Mouse (Mus musculus): ENCODE results near the gene Hacd3. TPM values are rescaled to one million over a fixed set of nuclear protein-coding genes. Genes with fewer than 3 reads are reported as not detected.
A peak's percentile ranks its signal among the peaks of the same experiment; 100 is the strongest.

The Hacd3 gene
- 66.5 and 80.3 TPM in 2 replicates for polyA plus RNA-seq (2014; fragmentation: Nextera tagmentation; extraction: Ambion mirVana)

- Histone ChIP-seq H3K36me3 (ENCODE audit: control insufficient read depth, insufficient read depth, low read length) (no peaks in the 10 kb centered on the region), H3K9me3 (ENCODE audit: control insufficient read depth, low read length) (no peaks in the 10 kb centered on the region), H3K27ac (ENCODE audit: low read depth) (peak within 1 kb of the TSS; percentile 84), H3K4me2 (ENCODE audit: low read length) (peak within 1 kb of the TSS; percentile 64), H3K4me3 (ENCODE audit: low read depth, low read length) (peak within 1 kb of the TSS; percentile 99), H3K27me3 (replicated peaks; ENCODE audit: control insufficient read depth, insufficient read depth, low read length) (no peaks in the 10 kb centered on the region), H3K4me1 (replicated peaks; ENCODE audit: control insufficient read depth, insufficient read depth, low read length) (peaks cover 32% of the 10 kb centered on the region), H3K9ac (ENCODE audit: low read length) (peak within 1 kb of the TSS; percentile 89)
- ATAC-seq (replicated peaks; ENCODE audit: low FRiP score, low TSS enrichment, low read depth) (peak; percentile 92), DNase-seq (ENCODE audit: low spot score) (peak; percentile 94)
- WGBS = under 1% methylated on average over 80 of the region's 81 CpGs
Measured at GRCm38 (mm10) chr9:65020991-65021886, at the start of gene Hacd3. Gene Hacd3 (minus strand): TSS chr9:65021693.

- H3K36me3 ChIP-seq (ENCODE audit: control insufficient read depth, insufficient read depth, low read length) = peaks cover 84% of the 10 kb centered on the region
Measured at GRCm38 (mm10) chr9:65070587-65070986, 49.1 kb upstream of the Hacd3 start.

GRCm38 (mm10) chr9:65064251-65064650 lies 42.8 kb upstream of the Hacd3 start:
- H3K4me2 ChIP-seq (ENCODE audit: low read length) = no peak overlapping the region
- H3K36me3 ChIP-seq (ENCODE audit: control insufficient read depth, insufficient read depth, low read length) = peaks cover 87% of the 10 kb centered on the region
- H3K9ac ChIP-seq (ENCODE audit: low read length) = no peak overlapping the region
- ATAC-seq (replicated peaks; ENCODE audit: low FRiP score, low TSS enrichment, low read depth) (no peak), DNase-seq (ENCODE audit: low spot score) (no peak)
- H3K27ac ChIP-seq (ENCODE audit: low read depth) = no peak overlapping the region
- H3K4me3 ChIP-seq (ENCODE audit: low read depth, low read length) = no peak overlapping the region
- 88% methylated on average over 7 of the region's 7 CpGs for WGBS
- no peaks in the 10 kb centered on the region for H3K27me3 ChIP-seq (replicated peaks; ENCODE audit: control insufficient read depth, insufficient read depth, low read length)
- no peaks in the 10 kb centered on the region for H3K9me3 ChIP-seq (ENCODE audit: control insufficient read depth, low read length)
- no peaks in the 10 kb centered on the region for H3K4me1 ChIP-seq (replicated peaks; ENCODE audit: control insufficient read depth, insufficient read depth, low read length)

More at GRCm38 (mm10) chr9:65070587-65070986, 49.1 kb upstream of the Hacd3 start:
- 87% methylated on average over 3 of the region's 3 CpGs for WGBS
- no peak overlapping the region for H3K9ac ChIP-seq (ENCODE audit: low read length)
- H3K27me3 ChIP-seq (replicated peaks; ENCODE audit: control insufficient read depth, insufficient read depth, low read length) = no peaks in the 10 kb centered on the region
- H3K4me1 ChIP-seq (replicated peaks; ENCODE audit: control insufficient read depth, insufficient read depth, low read length) = no peaks in the 10 kb centered on the region
- no peak overlapping the region for H3K4me3 ChIP-seq (ENCODE audit: low read depth, low read length)
- DNase-seq (ENCODE audit: low spot score) (no peak), ATAC-seq (replicated peaks; ENCODE audit: low FRiP score, low TSS enrichment, low read depth) (no peak)
- H3K4me2 ChIP-seq (ENCODE audit: low read length) = no peak overlapping the region
- H3K27ac ChIP-seq (ENCODE audit: low read depth) = no peak overlapping the region
- no peaks in the 10 kb centered on the region for H3K9me3 ChIP-seq (ENCODE audit: control insufficient read depth, low read length)

GRCm38 (mm10) chr9:65050981-65051380 lies 29.5 kb upstream of the Hacd3 start:
- Histone ChIP-seq H3K4me3 (ENCODE audit: low read depth, low read length) (no peak overlapping the region), H3K9ac (ENCODE audit: low read length) (no peak overlapping the region), H3K27me3 (replicated peaks; ENCODE audit: control insufficient read depth, insufficient read depth, low read length) (no peaks in the 10 kb centered on the region), H3K27ac (ENCODE audit: low read depth) (no peak overlapping the region), H3K4me1 (replicated peaks; ENCODE audit: control insufficient read depth, insufficient read depth, low read length) (no peaks in the 10 kb centered on the region), H3K36me3 (ENCODE audit: control insufficient read depth, insufficient read depth, low read length) (peaks cover 91% of the 10 kb centered on the region), H3K9me3 (ENCODE audit: control insufficient read depth, low read length) (no peaks in the 10 kb centered on the region), H3K4me2 (ENCODE audit: low read length) (no peak overlapping the region)
- 92% methylated on average over 3 of the region's 3 CpGs for WGBS
- ATAC-seq (replicated peaks; ENCODE audit: low FRiP score, low TSS enrichment, low read depth) = no peak
- no peak for DNase-seq (ENCODE audit: low spot score)

- WGBS = 91% methylated on average over 5 of the region's 5 CpGs
- Histone ChIP-seq H3K4me1 (replicated peaks; ENCODE audit: control insufficient read depth, insufficient read depth, low read length) (no peaks in the 10 kb centered on the region), H3K27me3 (replicated peaks; ENCODE audit: control insufficient read depth, insufficient read depth, low read length) (no peaks in the 10 kb centered on the region), H3K36me3 (ENCODE audit: control insufficient read depth, insufficient read depth, low read length) (peaks cover 90% of the 10 kb centered on the region), H3K4me3 (ENCODE audit: low read depth, low read length) (no peak overlapping the region), H3K27ac (ENCODE audit: low read depth) (no peak overlapping the region), H3K9ac (ENCODE audit: low read length) (no peak overlapping the region), H3K9me3 (ENCODE audit: control insufficient read depth, low read length) (no peaks in the 10 kb centered on the region), H3K4me2 (ENCODE audit: low read length) (no peak overlapping the region)
- ATAC-seq (replicated peaks; ENCODE audit: low FRiP score, low TSS enrichment, low read depth) (no peak), DNase-seq (ENCODE audit: low spot score) (no peak)
Measured at GRCm38 (mm10) chr9:65049422-65049821, 27.9 kb upstream of the Hacd3 start.

GRCm38 (mm10) chr9:65046993-65047392 lies 25.5 kb upstream of the Hacd3 start:
- H3K36me3 ChIP-seq (ENCODE audit: control insufficient read depth, insufficient read depth, low read length) = peaks cover 91% of the 10 kb centered on the region
- 92% methylated on average over 1 of the region's 1 CpGs for WGBS
- no peaks in the 10 kb centered on the region for H3K4me1 ChIP-seq (replicated peaks; ENCODE audit: control insufficient read depth, insufficient read depth, low read length)
- no peak overlapping the region for H3K4me2 ChIP-seq (ENCODE audit: low read length)
- no peak overlapping the region for H3K27ac ChIP-seq (ENCODE audit: low read depth)
- no peak overlapping the region for H3K4me3 ChIP-seq (ENCODE audit: low read depth, low read length)
- no peak overlapping the region for H3K9ac ChIP-seq (ENCODE audit: low read length)
- H3K9me3 ChIP-seq (ENCODE audit: control insufficient read depth, low read length) = no peaks in the 10 kb centered on the region
- ATAC-seq (replicated peaks; ENCODE audit: low FRiP score, low TSS enrichment, low read depth) (no peak), DNase-seq (ENCODE audit: low spot score) (no peak)
- no peaks in the 10 kb centered on the region for H3K27me3 ChIP-seq (replicated peaks; ENCODE audit: control insufficient read depth, insufficient read depth, low read length)

GRCm38 (mm10) chr9:65041430-65041829 lies 19.9 kb upstream of the Hacd3 start:
- no peaks in the 10 kb centered on the region for H3K9me3 ChIP-seq (ENCODE audit: control insufficient read depth, low read length)
- no peak overlapping the region for H3K4me3 ChIP-seq (ENCODE audit: low read depth, low read length)
- H3K36me3 ChIP-seq (ENCODE audit: control insufficient read depth, insufficient read depth, low read length) = peaks cover 89% of the 10 kb centered on the region
- ATAC-seq (replicated peaks; ENCODE audit: low FRiP score, low TSS enrichment, low read depth) = no peak
- 98% methylated on average over 5 of the region's 5 CpGs for WGBS
- H3K4me2 ChIP-seq (ENCODE audit: low read length) = no peak overlapping the region
- no peaks in the 10 kb centered on the region for H3K27me3 ChIP-seq (replicated peaks; ENCODE audit: control insufficient read depth, insufficient read depth, low read length)
- H3K9ac ChIP-seq (ENCODE audit: low read length) = no peak overlapping the region
- H3K4me1 ChIP-seq (replicated peaks; ENCODE audit: control insufficient read depth, insufficient read depth, low read length) = no peaks in the 10 kb centered on the region
- H3K27ac ChIP-seq (ENCODE audit: low read depth) = no peak overlapping the region
- DNase-seq (ENCODE audit: low spot score) = no peak

- no peak for DNase-seq (ENCODE audit: low spot score)
- Histone ChIP-seq H3K27me3 (replicated peaks; ENCODE audit: control insufficient read depth, insufficient read depth, low read length) (no peaks in the 10 kb centered on the region), H3K4me3 (ENCODE audit: low read depth, low read length) (no peak overlapping the region), H3K27ac (ENCODE audit: low read depth) (no peak overlapping the region), H3K9ac (ENCODE audit: low read length) (no peak overlapping the region), H3K4me2 (ENCODE audit: low read length) (no peak overlapping the region), H3K9me3 (ENCODE audit: control insufficient read depth, low read length) (no peaks in the 10 kb centered on the region), H3K36me3 (ENCODE audit: control insufficient read depth, insufficient read depth, low read length) (peaks cover 51% of the 10 kb centered on the region), H3K4me1 (replicated peaks; ENCODE audit: control insufficient read depth, insufficient read depth, low read length) (peaks cover 8% of the 10 kb centered on the region)
- WGBS = 88% methylated on average over 8 of the region's 8 CpGs
- no peak for ATAC-seq (replicated peaks; ENCODE audit: low FRiP score, low TSS enrichment, low read depth)
Measured at GRCm38 (mm10) chr9:65036861-65037260, 15.4 kb upstream of the Hacd3 start.

- no peaks in the 10 kb centered on the region for H3K27me3 ChIP-seq (replicated peaks; ENCODE audit: control insufficient read depth, insufficient read depth, low read length)
- H3K9ac ChIP-seq (ENCODE audit: low read length) = no peak overlapping the region
- ATAC-seq (replicated peaks; ENCODE audit: low FRiP score, low TSS enrichment, low read depth) = no peak
- H3K9me3 ChIP-seq (ENCODE audit: control insufficient read depth, low read length) = no peaks in the 10 kb centered on the region
- H3K4me1 ChIP-seq (replicated peaks; ENCODE audit: control insufficient read depth, insufficient read depth, low read length) = peaks cover 8% of the 10 kb centered on the region
- H3K4me2 ChIP-seq (ENCODE audit: low read length) = no peak overlapping the region
- DNase-seq (ENCODE audit: low spot score) = no peak
- no peak overlapping the region for H3K4me3 ChIP-seq (ENCODE audit: low read depth, low read length)
- H3K36me3 ChIP-seq (ENCODE audit: control insufficient read depth, insufficient read depth, low read length) = peaks cover 49% of the 10 kb centered on the region
- WGBS = 97% methylated on average over 1 of the region's 1 CpGs
- 0 out of 2 replicates have a peak overlapping the region, but pooled peaks have one; percentile 11 for H3K27ac ChIP-seq (ENCODE audit: low read depth)
Measured at GRCm38 (mm10) chr9:65036456-65036855, 15.0 kb upstream of the Hacd3 start.
